Mouse (Mus musculus) neural tube, embryonic 13.5 days (tissue): ENCODE data around the gene Islr2. TPM values are rescaled to one million over a fixed set of nuclear protein-coding genes. Genes with fewer than 3 reads are reported as not detected.

ENCODE experiments used
- ATAC-seq: fragments of 200-750 bp; cut with Nextera tagmentation; 2 replicates; pipeline ENCODE4 v1.8.0; 2017; ENCODE audit warnings: low read depth, mild to moderate bottlenecking, moderate TSS enrichment, moderate library complexity
- H3K27ac ChIP-seq: fragments of 300-500 bp; sonication (generic); replicated peaks from 2 replicates; pipeline ENCODE4 v1.5.1; 2015; ENCODE audit warnings: moderate library complexity, mild to moderate bottlenecking, inconsistent platforms
- H3K27me3 ChIP-seq: fragments of 300-500 bp; sonication (generic); 2 replicates; pipeline ENCODE4 v1.6.1; 2015; ENCODE audit warnings: mild to moderate bottlenecking, inconsistent platforms
- H3K36me3 ChIP-seq: fragments of 300-500 bp; sonication (generic); 2 replicates; pipeline ENCODE4 v1.6.1; 2015; ENCODE audit warnings: mild to moderate bottlenecking, inconsistent platforms
- H3K4me1 ChIP-seq: fragments of 300-500 bp; sonication (generic); replicated peaks from 2 replicates; pipeline ENCODE4 v1.6.1; 2015; ENCODE audit warnings: inconsistent platforms
- H3K4me2 ChIP-seq: fragments of 300-500 bp; sonication (generic); 2 replicates; pipeline ENCODE4 v1.6.1; 2015; ENCODE audit warnings: inconsistent platforms, mild to moderate bottlenecking, moderate library complexity
- H3K4me3 ChIP-seq: fragments of 300-500 bp; sonication (generic); 2 replicates; pipeline ENCODE4 v1.5.1; 2015; ENCODE audit warnings: mild to moderate bottlenecking, inconsistent platforms
- H3K9ac ChIP-seq: fragments of 300-500 bp; sonication (generic); 2 replicates; pipeline ENCODE4 v1.6.1; 2015; ENCODE audit warnings: moderate library complexity, mild to moderate bottlenecking, inconsistent platforms
- H3K9me3 ChIP-seq: fragments of 300-500 bp; sonication (generic); 2 replicates; pipeline ENCODE4 v1.6.1; 2016; ENCODE audit warnings: inconsistent platforms
- WGBS: fragments of 180-500 bp; shearing (Covaris S2); methylation state at CpG from one replicate; pipeline ENCODE4 v1.1.7; 2015; 5-methylcytosine and 5-hydroxymethylcytosine counted together
- polyA plus RNA-seq: library from polyadenylated mRNA; unstranded; fragments of >200 nt; fragmentation: Nextera tagmentation; extraction: Ambion mirVana; gene quantifications from 2 replicates; pipeline ENCODE4 v1.2.1, GENCODE M21; 2015

Gene Islr2
- polyA plus RNA-seq, 1 experiment from 2014 or later: 19.8 TPM

GRCm38 (mm10) chr9:58177165-58177564 is 27.0 kb downstream of the Islr2 start:
- H3K9ac ChIP-seq: no peak overlapping the region
- H3K36me3 ChIP-seq: no peaks in the 10 kb centered on the region
- H3K27me3 ChIP-seq: no peaks in the 10 kb centered on the region
- 52% methylated on average over 4 of the region's 4 CpGs for WGBS
- H3K4me1 ChIP-seq: peaks cover 10% of the 10 kb centered on the region
- no peak overlapping the region for H3K4me2 ChIP-seq
- no peak for ATAC-seq
- no peak overlapping the region for H3K27ac ChIP-seq
- no peaks in the 10 kb centered on the region for H3K9me3 ChIP-seq
- H3K4me3 ChIP-seq: no peak overlapping the region

- Histone ChIP-seq H3K9me3 (no peaks in the 10 kb centered on the region), H3K27ac (no peak overlapping the region), H3K4me3 (no peak overlapping the region), H3K4me2 (no peak overlapping the region), H3K27me3 (no peaks in the 10 kb centered on the region), H3K36me3 (no peaks in the 10 kb centered on the region), H3K9ac (no peak overlapping the region), H3K4me1 (peaks cover 10% of the 10 kb centered on the region)
- no peak for ATAC-seq
- 57% methylated on average over 5 of the region's 5 CpGs for whole genome bisulfite sequencing
These were observed 28.2 kb downstream of the Islr2 start for GRCm38 (mm10) chr9:58175745-58176487.

GRCm38 (mm10) chr9:58174818-58175251 is 29.3 kb downstream of the Islr2 start:
- Histone ChIP-seq H3K9me3 (no peaks in the 10 kb centered on the region), H3K4me2 (no peak overlapping the region), H3K4me3 (no peak overlapping the region), H3K27me3 (no peaks in the 10 kb centered on the region), H3K36me3 (no peaks in the 10 kb centered on the region), H3K9ac (no peak overlapping the region), H3K4me1 (peaks cover 10% of the 10 kb centered on the region), H3K27ac (peak overlapping the region; percentile 59)
- peak; percentile 43; the same call in 1 of the 2 replicates for ATAC-seq
- 21% methylated on average over 5 of the region's 5 CpGs for WGBS

- WGBS: 69% methylated on average over 2 of the region's 2 CpGs
- Histone ChIP-seq H3K4me3 (no peak overlapping the region), H3K27me3 (no peaks in the 10 kb centered on the region), H3K4me1 (peaks cover 15% of the 10 kb centered on the region), H3K27ac (no peak overlapping the region), H3K36me3 (no peaks in the 10 kb centered on the region), H3K4me2 (no peak overlapping the region), H3K9ac (no peak overlapping the region), H3K9me3 (no peaks in the 10 kb centered on the region)
- no peak for ATAC-seq
These were observed 31.3 kb downstream of the Islr2 start for GRCm38 (mm10) chr9:58172863-58173262.

- Histone ChIP-seq H3K36me3 (no peaks in the 10 kb centered on the region), H3K4me3 (no peak overlapping the region), H3K4me2 (no peak overlapping the region), H3K9me3 (peaks cover 4% of the 10 kb centered on the region; the same call in 1 of the 2 replicates), H3K9ac (no peak overlapping the region), H3K4me1 (peaks cover 5% of the 10 kb centered on the region; the same call in 1 of the 2 replicates), H3K27ac (no peak overlapping the region), H3K27me3 (no peaks in the 10 kb centered on the region)
- ATAC-seq: no peak
- 92% methylated on average over 6 of the region's 6 CpGs for WGBS
These were observed 34.7 kb downstream of the Islr2 start for GRCm38 (mm10) chr9:58169426-58169825.

GRCm38 (mm10) chr9:58168880-58169279 is 35.2 kb downstream of the Islr2 start:
- Histone ChIP-seq H3K9me3 (peaks cover 4% of the 10 kb centered on the region; the same call in 1 of the 2 replicates), H3K36me3 (no peaks in the 10 kb centered on the region), H3K4me2 (no peak overlapping the region), H3K4me3 (no peak overlapping the region), H3K27me3 (no peaks in the 10 kb centered on the region), H3K27ac (no peak overlapping the region), H3K4me1 (peaks cover 5% of the 10 kb centered on the region; the same call in 1 of the 2 replicates), H3K9ac (no peak overlapping the region)
- WGBS: 75% methylated on average over 3 of the region's 3 CpGs
- ATAC-seq: no peak

- Histone ChIP-seq H3K4me2 (no peak overlapping the region), H3K27me3 (0 out of 2 replicates have a peak, but pooled peaks cover 3% of the 10 kb centered on the region), H3K4me1 (peaks cover 5% of the 10 kb centered on the region; the same call in 1 of the 2 replicates), H3K27ac (no peak overlapping the region), H3K9ac (no peak overlapping the region), H3K4me3 (no peak overlapping the region), H3K9me3 (peaks cover 4% of the 10 kb centered on the region; the same call in 1 of the 2 replicates), H3K36me3 (no peaks in the 10 kb centered on the region)
- no peak for ATAC-seq
- 84% methylated on average over 1 of the region's 1 CpGs for WGBS
These were observed 38.3 kb downstream of the Islr2 start for GRCm38 (mm10) chr9:58165779-58166178.

GRCm38 (mm10) chr9:58163146-58163545 is 41.0 kb downstream of the Islr2 start:
- WGBS: 66% methylated on average over 5 of the region's 5 CpGs
- no peak for ATAC-seq
- H3K27ac ChIP-seq: no peak overlapping the region
- H3K4me1 ChIP-seq: peaks cover 15% of the 10 kb centered on the region
- H3K9ac ChIP-seq: no peak overlapping the region
- H3K9me3 ChIP-seq: peaks cover 4% of the 10 kb centered on the region; the same call in 1 of the 2 replicates
- no peaks in the 10 kb centered on the region for H3K36me3 ChIP-seq
- no peak overlapping the region for H3K4me3 ChIP-seq
- H3K27me3 ChIP-seq: peaks cover 3% of the 10 kb centered on the region; the same call in 1 of the 2 replicates
- H3K4me2 ChIP-seq: no peak overlapping the region

GRCm38 (mm10) chr9:58162173-58162572 is 41.9 kb downstream of the Islr2 start:
- no peak for ATAC-seq
- no peak overlapping the region for H3K9ac ChIP-seq
- H3K9me3 ChIP-seq: peaks cover 4% of the 10 kb centered on the region; the same call in 1 of the 2 replicates
- H3K27me3 ChIP-seq: peaks cover 3% of the 10 kb centered on the region; the same call in 1 of the 2 replicates
- no peak overlapping the region for H3K4me2 ChIP-seq
- 89% methylated on average over 3 of the region's 3 CpGs for WGBS
- no peaks in the 10 kb centered on the region for H3K36me3 ChIP-seq
- peaks cover 21% of the 10 kb centered on the region for H3K4me1 ChIP-seq
- no peak overlapping the region for H3K27ac ChIP-seq
- no peak overlapping the region for H3K4me3 ChIP-seq

- peaks cover 36% of the 10 kb centered on the region for H3K4me1 ChIP-seq
- no peak overlapping the region for H3K9ac ChIP-seq
- no peak for ATAC-seq
- H3K4me2 ChIP-seq: no peak overlapping the region
- H3K27ac ChIP-seq: peak overlapping the region; percentile 28; the same call in 1 of the 2 replicates
- 83% methylated on average over 5 of the region's 5 CpGs for WGBS
- H3K27me3 ChIP-seq: peaks cover 3% of the 10 kb centered on the region; the same call in 1 of the 2 replicates
- no peak overlapping the region for H3K4me3 ChIP-seq
- no peaks in the 10 kb centered on the region for H3K9me3 ChIP-seq
- H3K36me3 ChIP-seq: no peaks in the 10 kb centered on the region
These were observed 43.8 kb downstream of the Islr2 start for GRCm38 (mm10) chr9:58160315-58160714.

- ATAC-seq: no peak
- Histone ChIP-seq H3K9ac (no peak overlapping the region), H3K4me2 (no peak overlapping the region), H3K4me1 (peaks cover 41% of the 10 kb centered on the region), H3K27ac (peak overlapping the region; percentile 28; the same call in 1 of the 2 replicates), H3K27me3 (peaks cover 3% of the 10 kb centered on the region; the same call in 1 of the 2 replicates), H3K9me3 (no peaks in the 10 kb centered on the region), H3K4me3 (no peak overlapping the region), H3K36me3 (no peaks in the 10 kb centered on the region)
- 72% methylated on average over 4 of the region's 4 CpGs for WGBS
These were observed 44.3 kb downstream of the Islr2 start for GRCm38 (mm10) chr9:58159855-58160254.

- H3K4me1 ChIP-seq: peaks cover 47% of the 10 kb centered on the region
- WGBS: 49% methylated on average over 7 of the region's 7 CpGs
- peak overlapping the region; percentile 49; the same call in 1 of the 2 replicates for H3K9ac ChIP-seq
- 0 out of 2 replicates have a peak, but pooled peaks have one; percentile 46 for ATAC-seq
- no peaks in the 10 kb centered on the region for H3K36me3 ChIP-seq
- H3K9me3 ChIP-seq: no peaks in the 10 kb centered on the region
- peak overlapping the region; percentile 20 for H3K4me3 ChIP-seq
- H3K4me2 ChIP-seq: peak overlapping the region; percentile 44; the same call in 1 of the 2 replicates
- H3K27me3 ChIP-seq: peaks cover 3% of the 10 kb centered on the region; the same call in 1 of the 2 replicates
- peak overlapping the region; percentile 52 for H3K27ac ChIP-seq
These were observed 45.4 kb downstream of the Islr2 start for GRCm38 (mm10) chr9:58158541-58159311.
